Comparison of ENCODE assay signal across 28 mouse cellular contexts in genomic region chr5:57750320-57750719, GRCm38 (mm10).
"Had no signal": no experiment of that assay in that cellular context is flagged by ENCODE, and none has a peak within 500 bp of the region (broad histone marks: within the 10 kb centered on the region; RNA-seq: fewer than 3 reads in every experiment).

No protein-coding gene starts in this region.

- DNase-seq: cerebellum, adult 8-10 months; cerebellum, adult 9-10 months; cerebellum, adult 9-11 months; cerebellum, postnatal 10 days; cerebellum, postnatal 14 days; cerebellum, postnatal 25 days; cerebellum, postnatal 36 days; embryo, embryonic 11 days; forebrain, postnatal 0 days; gastrocnemius, adult 2 months; gastrocnemius, postnatal 10 days; gastrocnemius, postnatal 14 days; gastrocnemius, postnatal 25 days; gastrocnemius, postnatal 36 days; heart, adult 11 months; heart, adult 18-20 months; heart, adult 2 months had no signal

- H3K4me2 ChIP-seq: embryonic facial prominence, embryonic 12.5 days; embryonic facial prominence, embryonic 13.5 days; embryonic facial prominence, embryonic 15.5 days; forebrain, embryonic 12.5 days; forebrain, embryonic 13.5 days; forebrain, embryonic 15.5 days had no signal

- H3K4me1 ChIP-seq: embryonic facial prominence, embryonic 10.5 days; embryonic facial prominence, embryonic 13.5 days; embryonic facial prominence, embryonic 15.5 days; forebrain, embryonic 10.5 days; forebrain, embryonic 12.5 days; forebrain, embryonic 13.5 days; forebrain, embryonic 15.5 days had no signal

- H3K27me3 ChIP-seq: embryonic facial prominence, embryonic 12.5 days; embryonic facial prominence, embryonic 13.5 days; embryonic facial prominence, embryonic 15.5 days; forebrain, embryonic 12.5 days; forebrain, embryonic 13.5 days; forebrain, embryonic 15.5 days had no signal

- H3K9ac ChIP-seq: embryonic facial prominence, embryonic 12.5 days; embryonic facial prominence, embryonic 13.5 days; embryonic facial prominence, embryonic 15.5 days; forebrain, embryonic 12.5 days; forebrain, embryonic 13.5 days; forebrain, embryonic 15.5 days; forebrain, postnatal 0 days had no signal

- H3K36me3 ChIP-seq: embryonic facial prominence, embryonic 10.5 days; embryonic facial prominence, embryonic 12.5 days; embryonic facial prominence, embryonic 13.5 days; embryonic facial prominence, embryonic 15.5 days; forebrain, embryonic 10.5 days; forebrain, embryonic 12.5 days; forebrain, embryonic 15.5 days had no signal

- H3K27ac ChIP-seq: embryonic facial prominence, embryonic 10.5 days; embryonic facial prominence, embryonic 12.5 days; embryonic facial prominence, embryonic 13.5 days; embryonic facial prominence, embryonic 15.5 days; forebrain, embryonic 10.5 days; forebrain, embryonic 12.5 days; forebrain, embryonic 13.5 days; forebrain, embryonic 15.5 days; gastrocnemius, adult 2 months; heart, adult 2 months had no signal

- ATAC-seq: forebrain, embryonic 13.5 days; forebrain, embryonic 14.5 days; forebrain, embryonic 15.5 days; forebrain, embryonic 16.5 days; forebrain, postnatal 0 days had no signal

- H3K4me3 ChIP-seq: embryonic facial prominence, embryonic 10.5 days; embryonic facial prominence, embryonic 12.5 days; embryonic facial prominence, embryonic 13.5 days; embryonic facial prominence, embryonic 15.5 days; erythroblast, embryonic 14.5 days; forebrain, embryonic 10.5 days; forebrain, embryonic 12.5 days; forebrain, embryonic 13.5 days; forebrain, embryonic 15.5 days; gastrocnemius, adult 2 months; heart, adult 2 months had no signal

- H3K9me3 ChIP-seq: embryonic facial prominence, embryonic 10.5 days; embryonic facial prominence, embryonic 12.5 days; embryonic facial prominence, embryonic 13.5 days; embryonic facial prominence, embryonic 15.5 days; forebrain, embryonic 10.5 days; forebrain, embryonic 12.5 days; forebrain, embryonic 13.5 days; forebrain, embryonic 15.5 days had no signal
